Mouse (Mus musculus): Measurements from ENCODE around the gene Msx2.

DNA sequence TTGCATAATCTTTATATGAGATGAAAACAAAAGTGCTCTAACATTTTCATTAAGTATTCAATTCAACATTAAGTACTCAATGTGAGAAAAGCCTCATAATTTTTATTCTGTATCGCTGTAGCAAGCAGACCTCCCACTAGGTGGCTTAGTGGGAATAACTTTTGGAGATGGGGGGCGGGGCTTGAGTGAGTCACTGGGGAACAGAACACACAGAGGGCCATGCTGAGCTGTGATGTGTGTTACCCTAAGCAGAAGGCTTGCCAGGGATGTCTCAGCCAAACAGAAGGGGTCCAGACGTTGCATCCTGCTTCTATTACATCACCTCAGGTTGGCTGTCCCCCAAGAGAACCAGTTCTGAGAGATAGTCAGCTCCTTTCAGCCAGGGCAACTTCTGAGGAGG is 29.3 kb downstream of the Msx2 start:
- TF ChIP-seq CTCF (IDR thresholded peaks at IDR 0.05; ENCODE audit: low read depth, low read length) (no peak), POLR2A (IDR thresholded peaks at IDR 0.05; ENCODE audit: insufficient read depth, low read length) (no peak)
